In the genomic region with DNA sequence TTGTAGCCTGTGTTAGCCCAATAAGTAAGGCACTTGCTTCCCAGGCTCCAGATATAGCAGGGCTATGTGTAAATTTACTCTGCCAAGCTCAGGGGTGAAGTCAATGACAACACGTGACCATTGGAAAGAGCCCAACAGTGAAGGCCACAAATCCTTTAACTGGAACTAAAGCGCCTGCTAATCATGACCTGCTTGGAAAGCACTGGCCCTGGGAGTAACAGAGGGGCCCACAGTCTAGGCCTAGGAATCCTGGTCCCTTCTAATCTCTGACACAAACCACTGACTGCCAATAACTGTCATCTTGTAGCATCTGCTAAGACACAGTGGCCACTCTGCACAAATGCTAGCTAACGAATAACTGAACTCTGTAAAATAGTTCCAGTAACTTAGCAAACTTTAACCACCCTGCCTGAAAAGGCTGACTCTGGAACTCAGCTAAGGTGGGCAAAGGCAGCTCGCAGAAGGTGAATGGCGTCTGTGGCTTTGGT, we compare ENCODE assay signal across 10 mouse cellular contexts. TPM values are rescaled to one million over a fixed set of nuclear protein-coding genes. Genes with fewer than 3 reads are reported as not detected.
A peak's percentile ranks its signal among the peaks of the same experiment; 100 is the strongest.
DNase-seq lines count a peak whose midpoint lies in the region; ATAC-seq and TF ChIP-seq lines count a peak whose summit lies in the region.
"Had no signal": no experiment of that assay in that cellular context is flagged by ENCODE, and none has a peak within 500 bp of the region (broad histone marks: within the 10 kb centered on the region; RNA-seq: fewer than 3 reads in every experiment).

No protein-coding gene starts in this region.

- H3K36me3 ChIP-seq in heart, embryonic 14.5 days (ENCODE audit: control insufficient read depth, insufficient read depth, low read length) = no peaks in the 10 kb centered on the region
- H3K36me3 ChIP-seq in kidney, embryonic 14.5 days (ENCODE audit: control insufficient read depth, insufficient read depth, low read length) = no peaks in the 10 kb centered on the region
- no peaks in the 10 kb centered on the region for H3K36me3 ChIP-seq in stomach, embryonic 16.5 days (ENCODE audit: control insufficient read depth, insufficient read depth, low read length)

- no peak overlapping the region for H3K4me3 ChIP-seq in layer of hippocampus, adult 2 months
- no peak overlapping the region for H3K4me3 ChIP-seq in heart, embryonic 14.5 days (ENCODE audit: control insufficient read depth in 1 of 2, insufficient read depth in 1 of 2, low read depth in 1 of 2, low read length in 2 of 2)
- no peak overlapping the region for H3K4me3 ChIP-seq in kidney, embryonic 14.5 days (ENCODE audit: low read length)
- no peak overlapping the region for H3K4me3 ChIP-seq in stomach, embryonic 16.5 days (replicated peaks; ENCODE audit: low read length)
- H3K4me3 ChIP-seq: myocyte had no signal

- peak overlapping the region; percentile 31; the same call in 1 of the 2 replicates for H3K4me2 ChIP-seq in heart, embryonic 14.5 days (ENCODE audit: low read length)
- no peak overlapping the region for H3K4me2 ChIP-seq in kidney, embryonic 14.5 days (replicated peaks; ENCODE audit: low read depth, low read length)
- no peak overlapping the region; the same call in 1 of the 2 replicates for H3K4me2 ChIP-seq in stomach, embryonic 16.5 days (ENCODE audit: low read depth, low read length)

- 48% methylated on average over 5 of the region's 5 CpGs for WGBS in heart, embryonic 14.5 days
- 80% methylated on average over 5 of the region's 5 CpGs for WGBS in kidney, embryonic 14.5 days
- 70% methylated on average over 5 of the region's 5 CpGs for WGBS in stomach, embryonic 16.5 days

- no peak for TF ChIP-seq CTCF in layer of hippocampus, adult 2 months (conservative IDR thresholded peaks at IDR 0.05)

- no peak for DNase-seq in layer of hippocampus, adult 2 months (ENCODE audit: low spot score in 2 of 2)
- no peak for DNase-seq in layer of hippocampus, adult 9-11 months
- no peak for DNase-seq in frontal cortex, postnatal 36 days (ENCODE audit: low spot score in 2 of 2)
- no peak for DNase-seq in urinary bladder, postnatal 14 days (ENCODE audit: low spot score)

- H3K27ac ChIP-seq in layer of hippocampus, adult 2 months = 0 out of 2 replicates have a peak overlapping the region, but pooled peaks have one; percentile 10
- H3K27ac ChIP-seq in heart, embryonic 14.5 days (replicated peaks in 1 of 2; ENCODE audit: control insufficient read depth in 1 of 2, insufficient read depth in 1 of 2, low read depth in 2 of 2, low read length in 2 of 2) = peak overlapping the region; percentile 89 to 94
- peak overlapping the region; percentile 24; the same call in 1 of the 2 replicates for H3K27ac ChIP-seq in kidney, embryonic 14.5 days (ENCODE audit: low read depth, low read length)
- H3K27ac ChIP-seq in stomach, embryonic 16.5 days (ENCODE audit: low read length) = peak overlapping the region; percentile 50

- H3K27me3 ChIP-seq in heart, embryonic 14.5 days (ENCODE audit: control insufficient read depth, insufficient read depth, low read length) = no peaks in the 10 kb centered on the region
- H3K27me3 ChIP-seq in kidney, embryonic 14.5 days (ENCODE audit: control insufficient read depth, insufficient read depth, low read length) = no peaks in the 10 kb centered on the region
- no peaks in the 10 kb centered on the region for H3K27me3 ChIP-seq in stomach, embryonic 16.5 days (ENCODE audit: control insufficient read depth, insufficient read depth, low read length)

- no peaks in the 10 kb centered on the region for H3K9me3 ChIP-seq in heart, embryonic 14.5 days (ENCODE audit: control insufficient read depth, low read length)
- H3K9me3 ChIP-seq in kidney, embryonic 14.5 days (ENCODE audit: control insufficient read depth, low read length) = no peaks in the 10 kb centered on the region
- no peaks in the 10 kb centered on the region for H3K9me3 ChIP-seq in stomach, embryonic 16.5 days (replicated peaks; ENCODE audit: control insufficient read depth, low read length)

- H3K4me1 ChIP-seq in heart, embryonic 14.5 days (ENCODE audit: control insufficient read depth in 2 of 2, insufficient read depth in 2 of 2, low read length in 2 of 2) = peaks cover 50 to 87% of the 10 kb centered on the region in 2 experiments
- peaks cover 57% of the 10 kb centered on the region for H3K4me1 ChIP-seq in kidney, embryonic 14.5 days (ENCODE audit: control insufficient read depth, insufficient read depth, low read length)
- peaks cover 45% of the 10 kb centered on the region for H3K4me1 ChIP-seq in stomach, embryonic 16.5 days (ENCODE audit: control insufficient read depth, insufficient read depth, low read length)

- peak overlapping the region; percentile 55 for H3K9ac ChIP-seq in heart, embryonic 14.5 days (ENCODE audit: low read length)
- H3K9ac ChIP-seq in kidney, embryonic 14.5 days (ENCODE audit: low read depth, low read length) = no peak overlapping the region
- no peak overlapping the region for H3K9ac ChIP-seq in stomach, embryonic 16.5 days (ENCODE audit: low read length)

- peak; percentile 34; the same call in 1 of the 2 replicates for ATAC-seq in heart, embryonic 14.5 days (ENCODE audit: insufficient number of reproducible peaks, insufficient read depth, low FRiP score, low read depth)
- ATAC-seq in kidney, embryonic 14.5 days (ENCODE audit: low FRiP score, low TSS enrichment) = no peak
- no peak for ATAC-seq in stomach, embryonic 16.5 days (ENCODE audit: insufficient read depth, low FRiP score)
- ATAC-seq: CD4-positive, CD25-positive, alpha-beta regulatory T cell, adult 4 months; inflammation-experienced regulatory T-cells, adult 6 months had no signal

RNA-seq across cellular contexts. Expression of a gene that starts 14.2 kb away (rescaled TPM):
- 10 to 100 TPM; 48.0 to 51.1 TPM for total RNA-seq in layer of hippocampus, adult 2 months (2021)
- 102 and 115 TPM in 2 replicates for polyA plus RNA-seq in heart, embryonic 14.5 days (2014; fragmentation: Nextera tagmentation; extraction: Ambion mirVana)
- polyA plus RNA-seq in kidney, embryonic 14.5 days (2014; fragmentation: Nextera tagmentation; extraction: Ambion mirVana) = 96.7 and 158 TPM in 2 replicates
- polyA plus RNA-seq in stomach, embryonic 16.5 days (2015; fragmentation: Nextera tagmentation; extraction: Ambion mirVana) = 266 and 335 TPM in 2 replicates

Comparison
In these comparisons a context has a peak if more than half of its experiments do, and no peak if none do; other contexts are left out.
1. H3K27ac ChIP-seq: peak in every context shown above with its lines; median percentile 92 in heart, embryonic 14.5 days; 50 in stomach, embryonic 16.5 days; 24 in kidney, embryonic 14.5 days; 10 in layer of hippocampus, adult 2 months.